Mouse (Mus musculus) small intestine, adult 2 months (tissue): ENCODE data around the gene Prr29. TPM values are rescaled to one million over a fixed set of nuclear protein-coding genes. Genes with fewer than 3 reads are reported as not detected.
A peak's percentile ranks its signal among the peaks of the same experiment; 100 is the strongest.

Experiments
- H3K27ac ChIP-seq: fragments of 200-500 bp; 2 replicates; pipeline ENCODE4 v1.5.1; 2012; ENCODE audit warnings: low read depth, low read length, control low read depth, inconsistent platforms; ENCODE audit not compliant: insufficient read depth
- H3K27me3 ChIP-seq: fragments of 200-500 bp; 2 replicates; pipeline ENCODE4 v1.6.1; 2012; ENCODE audit warnings: mild to moderate bottlenecking, moderate library complexity, low read length, inconsistent platforms; ENCODE audit not compliant: control insufficient read depth, insufficient read depth
- H3K36me3 ChIP-seq: fragments of 200-500 bp; 2 replicates; pipeline ENCODE4 v1.6.1; 2012; ENCODE audit warnings: mild to moderate bottlenecking, low read length, control low read depth, inconsistent platforms; ENCODE audit not compliant: control insufficient read depth, insufficient read depth
- H3K4me1 ChIP-seq: fragments of 200-500 bp; 2 replicates; pipeline ENCODE4 v1.6.1; 2012; ENCODE audit warnings: low read length, inconsistent platforms, mixed read lengths; ENCODE audit not compliant: control insufficient read depth, insufficient read depth, insufficient read length
- H3K4me3 ChIP-seq: fragments of 200-500 bp; 2 replicates; pipeline ENCODE4 v1.5.1; 2012; ENCODE audit warnings: low read depth, mild to moderate bottlenecking, control low read depth, inconsistent platforms, low read length, moderate library complexity
- CTCF ChIP-seq: fragments of 200-500 bp; IDR thresholded peaks from 2 replicates; pipeline ENCODE4 v1.5.1; 2012; ENCODE audit warnings: low read depth, mild to moderate bottlenecking, control low read depth, inconsistent platforms, low read length, moderate library complexity, mixed read lengths; ENCODE audit not compliant: insufficient replicate concordance, insufficient read length; ENCODE audit errors: extremely low read depth
- POLR2A ChIP-seq: fragments of 200-500 bp; IDR thresholded peaks from 2 replicates; pipeline ENCODE4 v1.6.1; 2012; ENCODE audit warnings: low read depth, mild to moderate bottlenecking, control low read depth, inconsistent platforms, low read length, moderate library complexity
- WGBS: fragments of 180-500 bp; shearing (Covaris S2); methylation state at CpG from one replicate; pipeline ENCODE4 v1.1.7; 2018; 5-methylcytosine and 5-hydroxymethylcytosine counted together
- polyA plus RNA-seq: library from polyadenylated mRNA; depleted of rRNA; stranded (reverse); fragments of >200 nt; gene quantifications from 2 replicates; pipeline ENCODE4 v1.2.3, GENCODE M21; 2012; rRNA removed

The Prr29 gene
- polyA plus RNA-seq, 1 experiment, result 1.0 TPM

- no peaks in the 10 kb centered on the region for H3K27me3 ChIP-seq
- 79% methylated on average over 9 of the region's 9 CpGs for WGBS
- no peak overlapping the region for H3K4me3 ChIP-seq
- no peaks in the 10 kb centered on the region for H3K4me1 ChIP-seq
- TF ChIP-seq POLR2A, result no peak
- no peak for TF ChIP-seq CTCF
- H3K36me3 ChIP-seq, result peaks cover 33% of the 10 kb centered on the region
- H3K27ac ChIP-seq, result peak overlapping the region; percentile 27; the same call in 1 of the 2 replicates
Measured at GRCm38 (mm10) chr11:106419262-106420102, 54.2 kb downstream of the Prr29 start.

GRCm38 (mm10) chr11:106425201-106425600 is 59.9 kb downstream of the Prr29 start:
- no peak for TF ChIP-seq POLR2A
- no peak for TF ChIP-seq CTCF
- peaks cover 35% of the 10 kb centered on the region for H3K36me3 ChIP-seq
- WGBS, result 97% methylated on average over 5 of the region's 5 CpGs

DNA sequence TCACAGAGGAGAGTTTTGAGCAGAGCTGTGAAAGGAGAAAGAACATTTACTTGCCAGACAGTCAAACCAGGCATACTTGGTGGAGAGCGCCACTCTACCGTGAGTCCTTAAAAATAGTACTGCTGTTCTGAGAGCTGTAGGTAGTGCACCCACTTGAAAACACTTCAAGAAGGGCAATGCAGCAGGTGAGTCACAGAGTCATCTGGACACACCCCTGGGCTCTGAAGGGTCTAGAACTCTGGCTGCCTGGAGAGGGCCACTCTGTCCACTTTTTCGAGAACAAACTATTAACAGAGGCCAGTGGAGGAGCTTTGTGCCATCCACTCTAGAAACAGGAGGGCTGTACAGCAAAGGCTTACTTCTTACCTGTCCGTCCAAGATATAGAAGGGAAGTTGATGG is 61.2 kb downstream of the Prr29 start:
- TF ChIP-seq CTCF, result no peak
- no peak for TF ChIP-seq POLR2A
- H3K4me1 ChIP-seq, result peaks cover 2% of the 10 kb centered on the region; the same call in 1 of the 2 replicates
- H3K36me3 ChIP-seq, result peaks cover 40% of the 10 kb centered on the region
- no peaks in the 10 kb centered on the region for H3K27me3 ChIP-seq
- 93% methylated on average over 4 of the region's 4 CpGs for WGBS
- no peak overlapping the region for H3K4me3 ChIP-seq
- no peak overlapping the region for H3K27ac ChIP-seq

More at GRCm38 (mm10) chr11:106425201-106425600, 59.9 kb downstream of the Prr29 start:
- Histone ChIP-seq H3K4me1 (peaks cover 2% of the 10 kb centered on the region; the same call in 1 of the 2 replicates), H3K4me3 (no peak overlapping the region), H3K27me3 (no peaks in the 10 kb centered on the region), H3K27ac (no peak overlapping the region)

Other genes with a start within 250 kb of the Prr29 start
- not detected in 2 replicates for gene Gm10840, start 204.6 kb upstream of the Prr29 start, polyA plus RNA-seq
- 11.8 and 21.7 TPM in 2 replicates for gene Limd2, start 204.6 kb upstream of the Prr29 start, polyA plus RNA-seq
- 4.4 and 7.4 TPM in 2 replicates for gene Strada, start 163.3 kb upstream of the Prr29 start, polyA plus RNA-seq
- 2.2 and 4.8 TPM in 2 replicates for gene Ccdc47, start 149.1 kb upstream of the Prr29 start, polyA plus RNA-seq
- gene Ddx42, start 148.5 kb upstream of the Prr29 start, polyA plus RNA-seq, result 2.1 and 5.2 TPM in 2 replicates
- 2.8 and 3.9 TPM in 2 replicates for gene Ftsj3, start 109.4 kb upstream of the Prr29 start, polyA plus RNA-seq
- 10.2 and 19.4 TPM in 2 replicates for gene Psmc5, start 109.3 kb upstream of the Prr29 start, polyA plus RNA-seq
- gene Smarcd2, start 92.5 kb upstream of the Prr29 start, polyA plus RNA-seq, result 40.6 and 101 TPM in 2 replicates
- 0.05 TPM in 2 replicates for gene Tcam1, start 88.8 kb upstream of the Prr29 start, polyA plus RNA-seq
- 0.24 TPM in 1 of 2 replicates, not detected in the other for gene Gh, start 63.6 kb upstream of the Prr29 start, polyA plus RNA-seq
- gene Cd79b, start 50.7 kb upstream of the Prr29 start, polyA plus RNA-seq, result 12.6 and 21.2 TPM in 2 replicates
- 0.18 and 0.23 TPM in 2 replicates for gene Scn4a, start 12.2 kb upstream of the Prr29 start, polyA plus RNA-seq
- gene Icam2, start 22.6 kb downstream of the Prr29 start, polyA plus RNA-seq, result 6.1 and 10.4 TPM in 2 replicates
- gene Ern1, start 122.4 kb downstream of the Prr29 start, polyA plus RNA-seq, result 14.2 and 31.2 TPM in 2 replicates
- gene Tex2, start 248.0 kb downstream of the Prr29 start, polyA plus RNA-seq, result 7.9 and 9.7 TPM in 2 replicates